Mouse (Mus musculus): ENCODE measurements around the gene Cul9.
"Not testable (repeated sequence)": the region's sequence is repeated elsewhere in the genome, so short reads cannot be mapped to it uniquely, and the experiment has no call there.

Gene Cul9

DNA sequence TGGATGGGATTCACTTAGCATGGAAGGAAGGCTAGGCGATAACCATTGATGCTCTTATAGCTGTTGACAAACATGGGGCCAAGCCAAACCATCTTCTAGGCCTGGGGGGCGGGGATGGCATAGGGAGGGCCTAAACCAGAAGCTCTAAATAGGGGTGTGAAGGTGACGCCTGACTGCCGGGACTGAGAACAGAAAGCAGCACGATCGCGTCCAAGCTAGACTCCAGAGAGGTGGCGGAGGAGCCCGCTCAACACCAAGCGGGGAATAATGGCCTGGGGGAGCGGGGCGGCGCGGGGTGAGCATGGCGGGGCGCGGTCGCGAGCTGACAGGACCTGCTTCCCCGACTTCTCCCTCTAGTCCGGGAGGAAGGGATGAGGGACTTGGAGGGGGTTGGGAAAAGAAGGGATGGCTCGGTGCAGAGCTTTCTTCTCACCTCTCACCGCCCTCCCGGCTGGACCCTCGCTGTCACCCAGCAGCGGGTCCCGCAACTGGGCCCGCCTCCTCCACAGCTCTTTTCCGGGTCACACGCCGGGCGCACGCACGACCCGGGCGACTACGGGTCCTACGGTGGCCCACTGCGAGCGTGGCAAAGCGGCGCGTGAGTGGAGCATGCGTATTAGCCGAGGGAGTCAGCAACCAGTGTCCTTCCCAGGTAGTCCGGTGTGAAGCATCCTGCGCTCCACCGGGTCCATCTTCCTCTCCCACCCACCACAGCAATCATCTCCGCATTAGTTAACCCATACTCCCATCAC lies at the start of gene Cul9:
Cul9 (minus strand) TSS at position 576 of the 752 bp plus-strand sequence.
- peak; percentile 74 for DNase-seq (ENCODE audit: low read depth, low spot score)

DNA sequence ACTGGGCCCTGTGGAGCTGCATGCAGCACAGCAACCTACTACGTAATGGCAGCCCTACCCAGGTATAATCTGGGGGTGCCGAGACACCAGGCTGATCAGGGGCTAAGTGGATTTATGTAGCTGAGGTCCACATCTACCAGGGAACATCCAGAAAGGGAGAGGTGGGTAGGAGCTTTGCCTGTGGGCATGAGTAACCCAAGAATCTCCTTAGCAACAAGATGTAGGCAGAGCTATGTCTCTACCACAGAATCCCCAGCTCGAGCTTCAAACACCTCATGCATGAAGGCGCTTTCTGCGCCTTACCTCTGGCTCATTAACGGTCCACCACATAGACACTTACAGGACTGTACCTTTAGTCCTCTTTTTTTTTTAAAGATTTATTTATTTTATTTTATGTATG lies 49.1 kb upstream of the Cul9 start:
- DNase-seq (ENCODE audit: low read depth, low spot score): no peak

DNA sequence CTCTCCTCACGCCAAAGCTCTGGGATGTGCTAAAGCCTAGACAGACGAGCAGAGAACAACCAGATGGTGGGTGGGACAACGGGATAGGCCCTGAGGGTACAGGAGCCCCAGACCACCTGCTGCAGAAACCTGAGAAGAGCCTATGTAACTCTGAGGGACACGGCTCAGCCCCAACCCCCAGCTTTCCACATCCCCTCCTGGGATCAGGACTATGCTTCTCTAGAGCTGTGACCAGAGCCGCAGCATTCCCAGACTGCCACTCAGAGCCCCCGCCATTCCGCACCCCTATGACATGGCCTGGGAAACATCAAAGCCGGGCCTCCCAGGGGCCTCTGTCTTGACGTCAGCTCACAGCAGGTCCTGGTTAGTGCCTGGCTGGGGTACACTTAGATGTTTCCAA lies 48.4 kb upstream of the Cul9 start:
- no peak for DNase-seq (ENCODE audit: low read depth, low spot score)

DNA sequence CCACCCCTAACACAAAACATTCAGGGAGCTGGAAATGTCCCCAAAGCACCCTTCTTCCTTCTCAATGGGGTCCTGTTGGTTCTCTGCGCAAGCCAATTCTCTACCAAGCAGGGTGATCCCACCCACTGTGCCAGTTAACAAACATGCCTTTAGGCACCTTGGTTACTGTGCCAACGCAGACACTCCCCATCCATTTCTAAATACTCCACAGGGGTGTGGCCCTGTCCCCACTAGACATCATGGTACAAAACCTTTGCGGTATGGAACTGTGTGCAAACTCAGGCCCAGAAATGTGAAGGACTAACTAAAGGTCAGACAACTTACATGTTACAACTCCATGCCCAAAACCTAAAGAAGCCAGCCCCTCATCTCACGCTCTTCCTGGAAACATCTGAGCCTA lies 46.9 kb upstream of the Cul9 start:
- no peak for DNase-seq (ENCODE audit: low read depth, low spot score)

DNA sequence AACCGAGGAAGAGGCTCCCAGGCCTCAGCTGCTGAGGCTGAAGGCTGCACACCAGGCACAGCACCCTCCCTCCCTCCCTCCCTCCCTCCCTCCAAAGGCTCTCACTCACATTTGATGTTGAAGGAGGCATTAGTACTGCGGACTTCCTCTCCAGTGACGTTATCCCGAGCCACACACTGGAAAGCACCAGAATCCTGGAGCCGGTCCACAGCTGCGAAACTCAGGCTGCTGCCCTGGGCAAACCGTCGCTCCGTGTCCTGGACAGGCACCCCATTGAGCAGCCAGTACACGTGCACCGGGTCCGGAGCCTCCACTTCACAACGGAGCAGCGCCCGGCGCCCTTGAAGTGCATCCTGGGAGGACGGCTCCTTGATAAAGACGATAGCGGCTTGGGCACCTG lies 45.2 kb upstream of the Cul9 start:
- DNase-seq (ENCODE audit: low read depth, low spot score): no peak

DNA sequence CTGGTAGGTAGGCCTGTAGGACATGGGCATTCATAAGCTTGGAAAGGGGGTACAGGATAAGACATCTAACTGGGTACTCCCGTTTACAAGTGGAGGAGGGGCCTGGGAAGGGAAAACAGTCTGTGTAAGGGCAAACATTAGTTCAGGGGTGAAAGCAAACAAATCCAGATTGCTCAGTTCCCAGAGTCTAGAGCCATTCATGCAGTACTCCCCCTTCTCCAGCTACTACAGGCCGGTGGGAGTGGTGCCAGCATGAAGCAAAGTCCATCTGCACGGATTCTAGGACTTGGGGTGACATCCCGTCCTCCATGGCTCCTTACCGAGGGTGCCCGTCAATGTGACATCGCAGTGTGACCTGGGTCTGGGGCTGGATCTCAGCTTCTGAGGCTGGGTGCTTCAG lies 44.3 kb upstream of the Cul9 start:
- no peak for DNase-seq (ENCODE audit: low read depth, low spot score)

DNA sequence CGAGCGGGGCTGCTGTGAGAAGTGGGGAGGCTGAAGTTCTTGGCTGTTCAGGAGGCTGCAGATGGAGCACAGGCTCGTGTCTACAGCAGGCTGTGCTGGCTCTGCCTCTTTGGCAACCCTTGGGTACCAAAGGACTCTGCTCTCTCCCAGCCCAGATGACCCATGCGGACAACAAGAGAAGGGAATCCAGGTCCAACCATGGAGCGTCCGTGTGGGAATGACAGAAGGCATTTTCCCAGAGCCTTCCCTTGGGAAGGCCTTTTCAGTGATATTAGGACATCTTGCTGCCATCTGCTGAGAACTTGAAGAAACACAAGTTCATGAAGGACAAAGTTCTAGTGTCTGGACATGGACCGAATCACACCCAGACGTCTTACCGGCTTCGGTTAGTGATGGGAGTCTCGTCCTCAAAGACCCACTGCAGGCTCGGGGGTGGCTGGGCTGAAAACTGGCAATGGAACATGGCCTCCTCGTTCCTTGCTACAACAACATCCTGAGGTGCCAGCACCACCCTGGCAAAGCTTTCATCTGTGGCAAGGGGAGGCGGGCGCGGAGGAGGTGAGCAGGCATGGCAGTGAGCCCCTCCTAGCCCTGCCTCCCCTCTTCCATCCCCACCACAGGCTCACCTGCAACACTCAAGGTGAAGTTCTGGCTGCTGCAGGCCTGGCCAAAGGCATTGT lies 43.6 kb upstream of the Cul9 start:
- no peak for DNase-seq (ENCODE audit: low read depth, low spot score)

DNA sequence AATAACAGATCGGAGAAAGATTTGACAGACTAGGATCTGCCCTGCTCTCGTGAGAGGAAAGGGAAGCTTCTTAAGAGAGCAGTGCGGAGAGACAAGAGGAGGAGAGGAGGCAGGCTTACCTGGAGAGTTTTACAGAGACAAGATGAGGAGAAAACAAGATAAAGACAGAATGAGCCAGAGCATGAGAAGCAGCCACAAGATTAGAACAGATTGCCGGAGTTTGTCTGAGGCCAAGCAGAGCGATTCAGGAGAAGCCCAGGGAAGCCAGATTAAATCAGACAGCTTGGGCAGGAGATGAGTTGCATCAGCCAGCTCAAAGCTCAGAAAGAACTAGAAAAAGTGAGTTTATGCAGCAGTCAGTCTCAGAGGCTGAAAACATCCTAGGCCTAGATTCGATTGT lies 42.7 kb upstream of the Cul9 start:
- no peak for DNase-seq (ENCODE audit: low read depth, low spot score)

DNA sequence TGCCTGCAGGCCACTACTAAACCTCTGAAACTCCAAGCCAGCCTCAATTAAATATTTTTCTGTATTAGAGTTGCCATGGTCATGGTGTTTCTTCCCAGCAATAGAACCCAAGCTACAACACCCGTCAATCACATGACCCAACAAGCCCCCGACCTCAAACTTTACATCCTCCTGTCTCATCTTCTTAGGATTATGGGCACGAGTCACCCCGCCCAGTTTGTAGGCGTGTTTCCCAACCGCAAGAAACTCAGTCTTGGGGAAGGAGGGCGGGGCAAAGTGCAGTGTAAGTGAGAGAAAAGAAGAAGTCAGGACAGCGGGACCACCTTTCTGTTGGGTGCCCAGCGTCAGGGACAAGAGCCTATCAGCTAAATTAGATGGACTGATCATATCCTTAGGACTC lies 42.0 kb upstream of the Cul9 start:
- no peak for DNase-seq (ENCODE audit: low read depth, low spot score)

DNA sequence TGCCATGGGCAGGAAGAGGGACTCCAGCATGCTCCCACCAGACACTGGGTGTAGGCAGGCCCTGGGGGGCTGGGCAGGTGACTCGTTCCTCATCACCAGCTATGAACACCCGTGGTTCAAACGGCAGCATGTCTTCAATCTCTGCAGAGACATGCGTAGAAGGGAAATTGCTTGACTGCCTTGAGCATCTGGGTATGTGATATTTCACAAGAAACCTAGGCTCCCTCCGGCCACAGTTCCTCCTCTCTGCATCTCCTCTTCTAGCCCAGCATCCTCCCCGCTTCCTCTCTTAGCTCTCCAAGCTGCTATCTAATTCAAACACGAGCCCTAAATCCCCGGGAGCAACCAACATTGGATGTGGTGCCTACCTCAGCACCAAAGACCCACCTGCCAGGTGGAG lies 40.1 kb upstream of the Cul9 start:
- no peak for DNase-seq (ENCODE audit: low read depth, low spot score)

DNA sequence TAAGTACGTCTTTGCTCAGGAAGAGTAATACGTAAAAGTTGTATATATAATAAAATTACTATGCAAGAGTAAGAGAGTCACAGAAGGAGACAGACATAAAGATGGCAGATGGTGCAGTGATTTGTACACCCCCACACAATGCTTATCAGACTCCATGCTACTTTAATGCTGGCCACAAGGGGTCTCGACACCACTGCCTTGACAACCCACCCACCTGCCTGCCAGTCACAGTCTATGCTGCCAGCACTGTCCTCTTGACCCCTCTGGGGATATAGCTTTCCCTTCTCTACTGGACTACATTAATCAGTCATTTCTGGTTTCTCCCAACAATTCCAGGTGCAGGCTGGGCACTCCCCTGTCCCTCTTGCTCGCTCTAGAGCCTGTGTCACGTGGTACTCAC lies 32.5 kb upstream of the Cul9 start:
- no peak for DNase-seq (ENCODE audit: low read depth, low spot score)

DNA sequence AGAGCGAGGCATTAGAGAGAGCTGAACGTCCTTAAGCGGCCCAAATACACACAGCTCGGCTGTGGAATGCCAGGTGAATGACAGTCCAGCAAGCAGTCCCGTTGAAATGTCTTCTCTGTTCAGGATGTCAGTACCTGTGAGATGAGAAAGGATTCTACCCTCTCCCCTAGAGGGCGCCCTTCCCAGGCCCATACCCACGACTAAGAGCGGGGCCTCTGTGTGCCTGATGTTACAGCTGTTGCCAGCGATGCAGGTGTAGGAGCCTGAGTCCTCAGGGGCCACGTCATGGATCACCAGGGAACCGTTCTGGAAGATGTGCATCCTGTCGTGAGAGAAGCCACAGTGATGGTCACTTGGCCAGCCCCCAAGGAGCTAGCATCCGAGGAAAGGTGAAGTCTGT lies 29.9 kb upstream of the Cul9 start:
- no peak for DNase-seq (ENCODE audit: low read depth, low spot score)

DNA sequence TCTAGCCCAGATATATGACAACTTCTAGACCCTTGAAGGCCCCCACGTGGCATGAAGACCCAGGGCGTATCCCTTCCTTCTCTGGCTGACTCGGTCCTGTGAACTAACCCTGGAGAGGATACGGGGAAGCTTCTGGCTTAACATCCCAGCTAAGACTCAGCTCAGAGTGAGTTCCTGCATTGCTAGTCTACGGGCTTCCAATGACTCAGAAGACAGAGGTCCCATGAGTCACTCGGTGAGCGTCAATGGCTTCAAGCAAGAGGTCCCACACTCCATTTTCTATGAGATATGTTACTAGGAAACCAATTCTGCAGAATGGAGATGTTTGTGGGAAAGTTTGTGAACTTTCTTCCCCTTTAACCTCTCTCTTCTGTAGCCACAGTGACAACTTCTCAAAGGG lies 28.3 kb upstream of the Cul9 start:
- DNase-seq (ENCODE audit: low read depth, low spot score): no peak

DNA sequence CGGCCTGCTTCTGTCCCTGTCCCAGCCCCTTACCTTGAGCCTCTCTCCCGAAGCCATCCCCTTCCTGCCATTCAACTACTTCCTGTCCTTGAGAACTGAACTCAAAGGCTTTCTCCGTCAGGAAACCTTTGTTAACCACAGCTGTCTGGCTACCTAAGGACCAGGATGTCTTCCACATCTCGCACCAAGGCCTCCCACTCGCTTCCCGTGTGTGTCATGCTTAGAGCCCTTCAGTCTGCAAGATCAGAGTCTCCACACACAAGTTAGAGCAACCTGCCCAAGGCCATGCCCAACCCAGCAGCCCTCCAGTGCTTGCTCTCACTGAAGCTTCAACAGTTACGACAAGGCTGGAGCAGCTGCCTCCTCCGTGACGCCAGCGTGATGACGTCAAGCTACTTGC lies 24.8 kb upstream of the Cul9 start:
- DNase-seq (ENCODE audit: low read depth, low spot score): no peak

DNA sequence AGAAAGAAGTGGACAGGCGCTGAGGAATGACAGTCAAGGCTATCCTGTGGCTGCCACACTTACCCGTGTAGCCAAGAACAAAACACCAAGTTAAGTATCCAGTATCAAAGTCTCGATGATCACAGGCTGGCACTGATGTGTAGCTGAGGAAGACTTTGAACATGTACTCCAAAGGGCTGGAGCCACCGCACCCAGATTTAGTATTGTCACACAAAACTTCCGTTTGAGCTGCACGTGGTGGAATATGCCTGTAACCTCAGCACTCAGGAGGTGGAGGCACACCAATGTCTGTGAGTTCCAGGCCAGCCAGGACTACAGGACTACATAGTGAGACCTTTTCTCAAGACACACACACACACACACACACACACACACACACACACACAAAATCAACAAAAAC lies 13.0 kb upstream of the Cul9 start:
- no peak for DNase-seq (ENCODE audit: low read depth, low spot score)

DNA sequence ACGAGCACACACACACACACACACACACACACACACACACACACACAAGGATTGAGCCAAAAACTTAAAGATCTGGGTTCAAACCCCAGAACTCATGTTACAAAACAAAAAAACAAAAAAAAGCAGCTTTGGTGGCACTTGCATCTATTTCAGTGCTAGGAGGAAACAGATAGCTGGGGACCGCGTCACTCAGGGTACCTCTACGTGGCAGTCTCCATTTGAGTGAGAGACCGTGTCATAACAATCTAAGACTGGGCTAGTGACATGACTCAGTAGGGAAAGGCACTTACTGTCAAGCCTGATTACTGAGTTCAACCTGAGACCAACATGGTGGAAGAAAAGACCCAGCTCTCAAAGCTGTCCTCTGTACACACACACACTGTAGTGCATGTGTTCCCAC lies 12.0 kb upstream of the Cul9 start:
- DNase-seq (ENCODE audit: low read depth, low spot score): no peak

DNA sequence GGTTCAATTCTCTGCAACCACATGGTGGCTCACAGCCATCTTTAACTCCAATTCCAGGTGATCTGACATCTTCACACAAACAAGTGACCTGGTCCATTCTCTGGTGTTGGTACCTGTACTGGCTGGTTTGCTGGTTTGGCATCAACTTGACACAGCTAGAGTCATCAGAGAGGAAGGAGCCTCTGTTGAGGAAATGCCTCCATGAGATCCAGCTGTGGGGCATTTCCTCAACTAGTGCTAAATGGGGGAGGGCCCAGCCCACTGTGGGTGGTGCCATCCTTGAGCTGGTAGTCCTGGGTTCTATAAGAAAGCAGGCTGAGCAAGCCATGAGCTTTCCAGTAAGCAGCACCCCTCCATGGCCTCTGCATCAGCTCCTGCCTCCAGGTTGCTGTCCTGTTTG lies 11.1 kb upstream of the Cul9 start:
- DNase-seq (ENCODE audit: low read depth, low spot score): not testable (repeated sequence)

DNA sequence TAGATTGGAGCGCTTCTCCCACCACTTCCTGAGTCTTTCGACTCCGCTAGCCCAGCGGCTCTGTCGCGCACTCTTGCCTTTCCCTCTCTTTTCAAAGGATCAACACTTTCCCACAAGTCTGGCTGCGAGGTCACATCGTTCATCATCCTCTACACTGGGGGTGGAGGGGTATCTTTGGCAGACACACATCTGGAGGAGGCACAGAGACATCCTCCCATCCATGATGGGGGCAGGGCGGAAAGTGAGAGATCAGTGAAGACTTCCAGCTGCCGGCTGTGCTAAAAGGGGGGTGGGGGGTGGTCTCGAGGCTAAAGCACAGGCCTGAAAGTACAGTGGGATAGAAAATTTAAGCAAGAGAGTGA lies 10.4 kb upstream of the Cul9 start:
- DNase-seq (ENCODE audit: low read depth, low spot score): no peak

DNA sequence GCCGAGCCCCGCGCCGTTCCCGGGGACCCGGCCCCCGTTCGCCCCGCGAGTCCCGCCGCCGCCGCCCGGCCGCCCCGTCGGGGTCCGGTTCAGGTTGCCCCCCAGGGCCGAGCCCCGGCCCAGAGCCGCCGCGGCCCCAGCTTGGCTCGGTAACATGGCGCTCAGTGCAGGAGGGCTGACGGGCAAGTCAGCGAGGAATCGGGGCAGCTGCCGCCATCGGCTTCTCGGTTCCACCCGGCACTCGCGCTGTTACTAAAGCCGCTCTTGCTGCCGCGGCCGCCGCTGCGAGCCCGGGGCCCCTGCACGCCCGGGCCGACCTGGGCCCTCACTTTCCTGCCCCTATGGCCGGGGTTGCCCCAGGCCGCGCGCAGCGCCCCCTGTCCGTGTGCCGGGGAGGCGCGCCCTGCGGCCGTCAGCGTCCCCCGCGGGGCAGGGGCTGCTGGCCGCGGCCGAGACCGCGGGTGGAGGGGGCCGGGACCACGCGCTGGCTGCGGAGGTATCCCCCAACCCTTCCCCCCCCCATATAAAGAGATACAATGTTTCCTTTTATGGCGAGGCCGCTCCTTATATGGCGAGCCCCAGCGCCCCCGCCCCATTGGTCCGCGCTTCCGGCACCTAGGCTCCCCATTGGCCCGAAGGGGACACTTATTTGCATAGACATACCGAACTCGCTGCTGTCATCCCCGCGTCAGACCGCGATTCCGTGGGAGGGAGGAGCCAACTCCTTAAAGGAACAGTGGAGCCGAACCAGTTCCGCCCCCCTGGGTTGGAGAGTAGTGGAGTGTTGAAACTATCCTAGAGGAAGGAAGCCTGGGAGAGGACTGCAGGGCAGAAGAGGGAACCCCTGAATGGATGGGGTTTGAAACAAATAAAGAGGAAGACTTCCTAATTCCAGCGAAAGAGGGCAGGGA lies 9.7 kb upstream of the Cul9 start, which contains the start of gene Srf:
Srf (minus strand) TSS at position 503 of the 911 bp plus-strand sequence.
- peak; percentile 98 for DNase-seq (ENCODE audit: low read depth, low spot score)

DNA sequence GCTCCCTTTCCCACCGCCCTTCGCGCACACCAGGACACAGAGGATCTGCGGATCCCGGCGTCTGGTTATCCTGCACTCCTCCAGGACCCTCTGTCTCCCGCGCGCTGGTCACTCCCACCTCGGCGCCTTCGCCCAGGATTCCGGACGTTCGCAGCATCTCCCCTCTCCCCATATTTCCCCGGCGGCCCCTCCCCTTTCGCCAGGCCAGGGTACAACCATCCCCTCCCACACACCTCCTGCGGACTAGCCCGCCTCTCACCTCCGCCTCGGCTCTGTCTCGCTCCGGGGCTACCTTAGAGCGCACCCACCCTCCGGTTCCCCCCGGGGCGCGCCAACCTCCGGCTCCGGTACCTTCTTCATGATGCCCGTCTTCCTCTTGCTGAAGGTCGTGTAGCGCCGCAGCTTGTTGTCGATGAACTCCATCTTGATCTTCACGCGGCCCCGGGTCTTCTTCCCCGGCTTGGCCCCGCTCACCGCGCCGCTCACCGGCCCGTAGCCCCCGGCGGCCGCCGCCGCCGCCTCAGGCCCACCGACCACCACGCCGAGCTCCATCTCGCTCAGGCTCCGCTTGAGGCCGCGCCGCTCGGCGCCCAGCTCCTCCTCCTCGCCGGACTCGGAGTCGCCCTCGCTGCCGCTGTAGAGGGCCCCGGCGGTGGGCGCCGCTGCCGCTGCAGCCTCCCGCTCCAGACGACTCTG lies 8.9 kb upstream of the Cul9 start:
- no peak for DNase-seq (ENCODE audit: low read depth, low spot score)

DNA sequence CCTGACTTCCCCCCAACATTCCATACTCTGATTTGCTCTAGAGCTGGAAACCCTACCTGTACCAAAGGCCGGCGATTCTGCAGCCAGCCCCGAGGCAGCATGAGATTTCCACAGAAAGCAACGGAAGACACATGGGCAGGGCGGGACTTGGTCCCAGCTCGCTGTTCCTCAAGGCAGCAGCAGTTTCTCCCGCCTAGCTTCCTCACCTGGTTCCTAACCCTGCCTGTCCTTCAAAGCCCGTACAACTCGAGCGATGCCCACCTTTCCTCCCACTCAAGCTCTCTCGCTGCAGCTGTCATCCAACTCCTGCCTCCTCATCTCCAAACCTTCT lies 8.4 kb upstream of the Cul9 start:
- DNase-seq (ENCODE audit: low read depth, low spot score): no peak

DNA sequence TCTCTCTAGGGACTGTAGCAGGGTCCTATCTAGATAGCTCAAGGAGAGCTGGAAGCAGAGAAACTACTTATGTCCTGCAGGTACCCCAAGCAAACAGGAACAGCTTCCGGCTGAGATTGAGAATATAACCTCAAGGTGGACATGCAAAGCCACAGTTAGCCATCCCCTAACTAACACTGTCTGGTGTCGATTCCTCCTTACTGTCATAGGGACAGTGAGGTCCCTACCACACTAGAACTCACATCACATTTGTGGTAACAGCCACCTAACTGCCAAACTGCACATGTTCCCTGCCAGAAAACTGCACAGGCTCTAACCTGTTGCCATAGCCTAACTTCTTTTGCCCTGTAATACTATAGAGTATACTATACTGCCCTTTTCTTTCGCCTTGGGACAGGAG lies 7.7 kb upstream of the Cul9 start:
- DNase-seq (ENCODE audit: low read depth, low spot score): no peak

Measured in brain, embryonic 18.5 days (tissue).